Mouse (Mus musculus): Measurements from ENCODE around the gene Gdf7. TPM values are rescaled to one million over a fixed set of nuclear protein-coding genes. Genes with fewer than 3 reads are reported as not detected.

Gene Gdf7
- total and polyA plus RNA-seq, 2 experiments from 2014 or later: 0.14 to 0.18 TPM

DNA sequence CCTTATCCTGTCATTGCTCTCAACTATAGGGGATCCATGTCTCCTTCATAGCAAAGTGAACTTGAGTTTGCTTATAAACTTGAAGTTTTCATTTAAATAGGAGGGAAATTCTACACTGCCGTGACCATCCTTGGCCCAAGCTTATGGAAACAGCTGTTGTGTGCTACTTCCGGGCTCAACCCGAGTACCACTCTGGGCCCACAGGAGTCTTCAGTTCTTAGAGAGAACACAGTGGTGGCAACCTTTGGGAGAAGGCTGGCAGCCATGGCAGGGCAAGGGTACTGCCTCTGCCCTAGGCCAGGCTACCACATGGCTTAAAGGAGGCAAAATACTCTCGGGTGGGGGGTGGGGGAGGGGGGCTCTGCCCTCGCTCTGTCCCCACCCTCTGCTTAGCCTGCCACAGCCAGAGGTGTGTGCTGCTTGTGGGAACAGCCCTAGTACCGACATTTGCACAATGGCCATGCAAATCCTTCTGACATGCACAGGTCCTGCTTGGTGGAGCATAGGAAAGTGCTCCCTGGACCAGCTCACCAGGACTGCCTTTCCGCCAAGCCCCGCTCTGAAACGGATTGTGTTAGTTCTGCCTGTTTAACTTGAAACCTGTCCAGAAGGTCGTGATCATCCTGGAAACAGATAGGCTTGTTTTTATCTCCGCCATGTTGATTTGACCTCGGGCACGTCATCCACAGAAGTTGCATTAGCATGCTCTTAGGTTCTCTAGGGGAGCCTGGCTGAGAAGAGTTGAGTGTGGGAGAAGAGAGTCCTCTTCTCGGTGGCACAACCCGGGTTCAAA is 20.3 kb downstream of the Gdf7 start:
- Histone ChIP-seq H3K9ac (no peak overlapping the region), H3K4me2 (ENCODE audit: low read depth) (no peak overlapping the region), H3K27ac (ENCODE audit: low read depth, low read length) (no peak overlapping the region), H3K27me3 (ENCODE audit: insufficient read depth, low read length) (no peaks in the 10 kb centered on the region), H3K4me1 (ENCODE audit: insufficient read depth) (no peaks in the 10 kb centered on the region), H3K4me3 (ENCODE audit: low read depth, low read length) (no peak overlapping the region), H3K9me3 (ENCODE audit: low read length) (no peaks in the 10 kb centered on the region), H3K36me3 (ENCODE audit: insufficient read depth) (peaks cover 15% of the 10 kb centered on the region; the same call in 1 of the 2 replicates)
- DNase-seq (no peak), ATAC-seq (no peak)
- TF ChIP-seq CTCF (IDR thresholded peaks at IDR 0.05; ENCODE audit: low read depth): no peak
- WGBS: 88% methylated on average over 15 of the region's 15 CpGs

DNA sequence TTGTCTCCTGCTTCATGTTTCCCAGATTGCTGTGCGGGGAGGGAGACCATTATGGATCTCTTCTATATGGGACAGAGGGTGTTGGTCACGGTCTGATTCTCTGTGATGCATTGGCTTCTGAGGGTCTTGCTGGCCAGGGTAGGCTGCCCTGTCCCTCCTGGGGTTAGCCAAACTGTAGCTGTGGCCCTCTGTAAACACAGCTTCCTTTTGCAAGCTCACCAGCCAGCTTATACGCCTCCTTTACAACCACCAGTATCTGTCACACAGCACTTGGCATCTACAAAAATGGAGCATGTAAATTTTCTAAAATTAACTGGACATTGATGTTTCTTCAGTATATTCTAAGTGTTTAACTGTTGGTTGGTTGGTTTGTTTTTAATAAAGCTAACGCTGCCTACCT is 26.3 kb downstream of the Gdf7 start:
- Histone ChIP-seq H3K9me3 (ENCODE audit: low read length) (no peaks in the 10 kb centered on the region), H3K4me1 (ENCODE audit: insufficient read depth) (no peaks in the 10 kb centered on the region), H3K27ac (ENCODE audit: low read depth, low read length) (no peak overlapping the region), H3K36me3 (ENCODE audit: insufficient read depth) (peaks cover 11% of the 10 kb centered on the region; the same call in 1 of the 2 replicates), H3K9ac (no peak overlapping the region), H3K4me3 (ENCODE audit: low read depth, low read length) (no peak overlapping the region), H3K27me3 (ENCODE audit: insufficient read depth, low read length) (no peaks in the 10 kb centered on the region), H3K4me2 (ENCODE audit: low read depth) (no peak overlapping the region)
- ATAC-seq (no peak), DNase-seq (no peak)
- no peak for TF ChIP-seq CTCF (IDR thresholded peaks at IDR 0.05; ENCODE audit: low read depth)
- WGBS: 94% methylated on average over 4 of the region's 4 CpGs

DNA sequence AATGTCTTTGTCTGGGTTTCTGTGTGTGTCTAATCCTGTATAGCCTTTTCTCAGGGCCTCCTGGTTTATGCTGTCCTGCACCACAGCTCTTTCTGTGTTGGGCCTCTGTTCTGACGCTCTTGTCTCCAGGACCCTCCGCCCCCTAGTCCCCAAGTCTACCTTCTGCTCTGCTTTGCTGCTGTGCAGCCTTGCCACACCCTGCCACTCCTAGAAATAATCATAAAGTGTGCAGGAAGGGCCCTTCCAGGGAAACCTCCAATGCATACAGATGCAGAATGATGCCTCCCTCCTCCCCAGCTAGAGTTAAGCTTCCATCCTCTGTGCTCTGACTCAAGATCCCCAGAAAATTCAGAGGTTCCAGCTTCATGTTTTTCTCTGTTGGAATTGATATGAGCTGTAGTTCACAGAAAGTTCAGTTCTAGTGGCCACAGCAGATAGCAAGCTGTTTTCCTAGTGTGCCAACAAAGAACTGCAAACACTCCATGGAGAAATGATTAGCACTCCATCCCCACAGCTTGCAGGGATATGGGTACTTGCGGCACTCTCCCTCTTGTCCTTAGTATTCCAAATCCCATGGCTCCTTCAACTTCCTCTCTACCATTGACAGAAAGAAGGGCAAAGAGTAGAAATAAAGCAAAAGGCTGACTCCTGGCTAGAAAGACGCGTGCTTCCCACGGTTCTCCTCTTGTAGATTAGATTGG is 28.1 kb downstream of the Gdf7 start:
- DNase-seq (no peak), ATAC-seq (no peak)
- Histone ChIP-seq H3K4me2 (ENCODE audit: low read depth) (no peak overlapping the region), H3K27ac (ENCODE audit: low read depth, low read length) (no peak overlapping the region), H3K4me3 (ENCODE audit: low read depth, low read length) (no peak overlapping the region), H3K27me3 (ENCODE audit: insufficient read depth, low read length) (no peaks in the 10 kb centered on the region), H3K9ac (no peak overlapping the region), H3K4me1 (ENCODE audit: insufficient read depth) (no peaks in the 10 kb centered on the region), H3K36me3 (ENCODE audit: insufficient read depth) (0 out of 2 replicates have a peak, but pooled peaks cover 8% of the 10 kb centered on the region), H3K9me3 (ENCODE audit: low read length) (no peaks in the 10 kb centered on the region)
- WGBS: 94% methylated on average over 6 of the region's 6 CpGs
- no peak for TF ChIP-seq CTCF (IDR thresholded peaks at IDR 0.05; ENCODE audit: low read depth)

DNA sequence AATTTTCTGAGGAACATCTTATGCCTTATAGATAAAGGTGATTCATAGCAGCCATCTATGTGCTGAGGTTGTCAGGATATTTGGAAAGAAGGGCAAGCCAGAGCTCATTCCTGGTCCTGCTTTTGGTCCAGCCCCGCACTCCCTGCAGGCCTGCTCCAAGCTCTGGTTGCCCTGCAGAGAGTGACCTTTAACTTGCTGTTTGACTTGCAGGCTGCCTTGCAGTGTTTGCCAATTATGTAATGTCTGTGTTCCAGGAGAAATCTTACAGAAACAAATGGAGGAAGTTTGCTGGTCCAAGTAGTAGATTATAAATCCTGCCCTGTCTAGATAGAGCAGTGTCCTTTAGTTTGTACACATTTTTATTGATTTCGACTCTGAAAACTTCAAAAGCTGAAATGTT is 30.3 kb downstream of the Gdf7 start:
- Histone ChIP-seq H3K4me3 (ENCODE audit: low read depth, low read length) (no peak overlapping the region), H3K27me3 (ENCODE audit: insufficient read depth, low read length) (no peaks in the 10 kb centered on the region), H3K9ac (no peak overlapping the region), H3K4me1 (ENCODE audit: insufficient read depth) (no peaks in the 10 kb centered on the region), H3K4me2 (ENCODE audit: low read depth) (no peak overlapping the region), H3K9me3 (ENCODE audit: low read length) (no peaks in the 10 kb centered on the region), H3K36me3 (ENCODE audit: insufficient read depth) (0 out of 2 replicates have a peak, but pooled peaks cover 7% of the 10 kb centered on the region), H3K27ac (ENCODE audit: low read depth, low read length) (no peak overlapping the region)
- WGBS: 94% methylated on average over 2 of the region's 2 CpGs
- DNase-seq (no peak), ATAC-seq (no peak)
- no peak for TF ChIP-seq CTCF (IDR thresholded peaks at IDR 0.05; ENCODE audit: low read depth)

DNA sequence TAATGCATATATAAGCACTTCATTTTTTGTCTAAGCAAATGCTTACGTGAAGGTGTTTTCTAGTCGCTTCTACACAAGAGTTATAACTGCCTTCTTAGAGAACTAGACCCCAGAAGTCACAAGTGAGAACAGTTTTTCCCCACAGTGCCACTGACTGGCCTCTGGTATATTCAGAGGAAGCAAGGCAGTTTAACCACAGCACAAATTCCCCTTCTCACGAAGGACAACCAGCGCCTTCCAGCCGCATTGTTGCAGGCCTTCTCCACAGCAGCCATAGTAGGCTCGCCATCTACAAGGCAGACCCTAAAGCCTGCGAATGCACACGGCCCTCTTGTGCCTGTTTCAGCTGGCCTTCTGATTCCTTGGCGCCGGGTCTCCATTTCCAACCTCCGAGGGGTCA is 32.1 kb downstream of the Gdf7 start:
- Histone ChIP-seq H3K4me1 (ENCODE audit: insufficient read depth) (no peaks in the 10 kb centered on the region), H3K9me3 (ENCODE audit: low read length) (no peaks in the 10 kb centered on the region), H3K27ac (ENCODE audit: low read depth, low read length) (no peak overlapping the region), H3K36me3 (ENCODE audit: insufficient read depth) (0 out of 2 replicates have a peak, but pooled peaks cover 4% of the 10 kb centered on the region), H3K4me2 (ENCODE audit: low read depth) (no peak overlapping the region), H3K27me3 (ENCODE audit: insufficient read depth, low read length) (no peaks in the 10 kb centered on the region), H3K9ac (no peak overlapping the region), H3K4me3 (ENCODE audit: low read depth, low read length) (no peak overlapping the region)
- no peak for TF ChIP-seq CTCF (IDR thresholded peaks at IDR 0.05; ENCODE audit: low read depth)
- DNase-seq (no peak), ATAC-seq (no peak)
- WGBS: 96% methylated on average over 11 of the region's 11 CpGs

DNA sequence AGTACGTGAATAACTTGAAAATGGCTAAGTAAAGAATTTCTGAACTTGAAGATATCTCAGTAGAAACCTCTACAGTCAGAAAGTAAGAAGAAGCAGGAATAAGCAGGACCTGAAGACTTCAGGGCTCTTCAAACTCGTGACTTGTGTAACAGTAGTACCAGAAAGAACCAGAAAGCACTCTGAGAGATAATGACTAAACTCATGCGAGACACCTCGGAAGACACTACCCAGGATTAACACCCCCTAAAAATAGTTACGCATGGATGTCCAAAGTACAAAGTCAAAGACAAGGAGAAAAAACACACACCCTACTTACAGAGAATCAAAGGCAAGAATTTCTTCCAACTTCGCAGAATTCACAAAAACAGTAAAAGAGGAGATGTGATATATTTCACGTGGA is 35.4 kb downstream of the Gdf7 start:
- 86% methylated on average over 7 of the region's 7 CpGs for WGBS
- H3K4me2 ChIP-seq (ENCODE audit: low read depth): no peak overlapping the region
- no peak overlapping the region for H3K9ac ChIP-seq
- no peaks in the 10 kb centered on the region for H3K9me3 ChIP-seq (ENCODE audit: low read length)
- DNase-seq: no peak
- no peak overlapping the region for H3K4me3 ChIP-seq (ENCODE audit: low read depth, low read length)
- 0 out of 2 replicates have a peak, but pooled peaks cover 4% of the 10 kb centered on the region for H3K36me3 ChIP-seq (ENCODE audit: insufficient read depth)
- no peak overlapping the region for H3K27ac ChIP-seq (ENCODE audit: low read depth, low read length)
- ATAC-seq: no peak
- H3K4me1 ChIP-seq (ENCODE audit: insufficient read depth): no peaks in the 10 kb centered on the region
- H3K27me3 ChIP-seq (ENCODE audit: insufficient read depth, low read length): no peaks in the 10 kb centered on the region
- TF ChIP-seq CTCF (IDR thresholded peaks at IDR 0.05; ENCODE audit: low read depth): no peak

DNA sequence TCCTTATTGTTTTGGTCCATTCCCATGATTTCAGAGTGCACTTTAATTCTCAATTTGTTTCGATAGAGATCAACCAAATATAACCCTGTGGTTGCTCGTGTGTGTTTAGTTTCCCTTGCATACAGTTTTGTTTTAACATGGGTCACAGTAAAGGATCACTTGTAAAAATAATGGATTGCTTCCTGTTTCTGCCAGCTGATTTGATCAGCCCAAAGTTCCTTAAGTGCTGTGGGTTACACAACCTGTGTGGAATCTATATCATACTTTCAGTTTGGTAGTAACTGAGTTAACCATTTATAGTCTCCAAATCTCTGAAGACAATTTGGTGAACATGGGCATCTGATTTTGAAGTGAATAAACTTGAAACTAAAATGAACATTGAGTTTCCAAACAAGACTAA is 41.5 kb downstream of the Gdf7 start:
- Histone ChIP-seq H3K9me3 (ENCODE audit: low read length) (no peaks in the 10 kb centered on the region), H3K27me3 (ENCODE audit: insufficient read depth, low read length) (no peaks in the 10 kb centered on the region), H3K9ac (no peak overlapping the region), H3K4me2 (ENCODE audit: low read depth) (no peak overlapping the region), H3K27ac (ENCODE audit: low read depth, low read length) (no peak overlapping the region), H3K36me3 (ENCODE audit: insufficient read depth) (no peaks in the 10 kb centered on the region; the same call in 1 of the 2 replicates), H3K4me1 (ENCODE audit: insufficient read depth) (no peaks in the 10 kb centered on the region), H3K4me3 (ENCODE audit: low read depth, low read length) (no peak overlapping the region)
- WGBS: 85% methylated on average over 2 of the region's 2 CpGs
- ATAC-seq (no peak), DNase-seq (no peak)
- no peak for TF ChIP-seq CTCF (IDR thresholded peaks at IDR 0.05; ENCODE audit: low read depth)

Other genes starting within 250 kb of the Gdf7 start
- 54.5 TPM in 2 replicates for gene Ldah, start 93.8 kb downstream of the Gdf7 start, total RNA-seq (2014; rRNA removed)
- gene Ldah, start 93.8 kb downstream of the Gdf7 start, polyA plus RNA-seq (2015; fragmentation: Nextera tagmentation; extraction: Ambion mirVana): 74.0 and 85.5 TPM in 2 replicates
- 5.5 and 7.0 TPM in 2 replicates for gene Hs1bp3, start 11.5 kb upstream of the Gdf7 start, total RNA-seq (2014; rRNA removed)
- gene Hs1bp3, start 11.5 kb upstream of the Gdf7 start, polyA plus RNA-seq (2015; fragmentation: Nextera tagmentation; extraction: Ambion mirVana): 4.2 and 5.8 TPM in 2 replicates
- 278 and 289 TPM in 2 replicates for gene Rhob, start 198.1 kb upstream of the Gdf7 start, total RNA-seq (2014; rRNA removed)
- 69.9 and 78.9 TPM in 2 replicates for gene Rhob, start 198.1 kb upstream of the Gdf7 start, polyA plus RNA-seq (2015; fragmentation: Nextera tagmentation; extraction: Ambion mirVana)